Mouse (Mus musculus) retina, postnatal 7 days (tissue): ENCODE results near the gene Mta1.
A peak's percentile ranks its signal among the peaks of the same experiment; 100 is the strongest.

Experiments used
- DNase-seq: peaks from one replicate; pipeline ENCODE4 v3.0.0-alpha.2; 2012; ENCODE audit warnings: low read depth, low spot score

Gene Mta1

DNA sequence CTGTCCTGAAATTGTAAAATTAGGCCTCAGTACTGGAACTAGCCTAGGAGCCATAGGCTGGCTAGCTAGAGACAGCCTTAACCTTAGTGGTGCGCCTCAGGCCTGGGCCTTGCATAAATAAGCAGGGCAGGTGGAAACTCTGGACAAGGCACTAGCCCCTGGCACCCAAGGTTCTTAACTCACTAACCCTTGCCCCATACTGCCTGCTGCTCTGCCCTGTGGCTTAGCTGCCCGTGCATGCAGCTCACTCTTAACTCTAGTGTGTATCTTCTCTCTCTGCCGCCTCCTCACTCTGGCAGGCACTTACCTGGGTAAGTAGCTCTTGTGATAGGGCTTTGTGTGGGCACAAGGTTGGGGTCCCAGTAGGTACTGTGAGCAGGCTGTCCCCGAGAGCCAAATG, 36.4 kb downstream of the Mta1 start:
- no peak for DNase-seq

- no peak for DNase-seq
Measured at GRCm38 (mm10) chr12:113135401-113135800, 37.3 kb downstream of the Mta1 start.

- DNase-seq: no peak
Measured at GRCm38 (mm10) chr12:113136492-113137020, 38.5 kb downstream of the Mta1 start.

DNA sequence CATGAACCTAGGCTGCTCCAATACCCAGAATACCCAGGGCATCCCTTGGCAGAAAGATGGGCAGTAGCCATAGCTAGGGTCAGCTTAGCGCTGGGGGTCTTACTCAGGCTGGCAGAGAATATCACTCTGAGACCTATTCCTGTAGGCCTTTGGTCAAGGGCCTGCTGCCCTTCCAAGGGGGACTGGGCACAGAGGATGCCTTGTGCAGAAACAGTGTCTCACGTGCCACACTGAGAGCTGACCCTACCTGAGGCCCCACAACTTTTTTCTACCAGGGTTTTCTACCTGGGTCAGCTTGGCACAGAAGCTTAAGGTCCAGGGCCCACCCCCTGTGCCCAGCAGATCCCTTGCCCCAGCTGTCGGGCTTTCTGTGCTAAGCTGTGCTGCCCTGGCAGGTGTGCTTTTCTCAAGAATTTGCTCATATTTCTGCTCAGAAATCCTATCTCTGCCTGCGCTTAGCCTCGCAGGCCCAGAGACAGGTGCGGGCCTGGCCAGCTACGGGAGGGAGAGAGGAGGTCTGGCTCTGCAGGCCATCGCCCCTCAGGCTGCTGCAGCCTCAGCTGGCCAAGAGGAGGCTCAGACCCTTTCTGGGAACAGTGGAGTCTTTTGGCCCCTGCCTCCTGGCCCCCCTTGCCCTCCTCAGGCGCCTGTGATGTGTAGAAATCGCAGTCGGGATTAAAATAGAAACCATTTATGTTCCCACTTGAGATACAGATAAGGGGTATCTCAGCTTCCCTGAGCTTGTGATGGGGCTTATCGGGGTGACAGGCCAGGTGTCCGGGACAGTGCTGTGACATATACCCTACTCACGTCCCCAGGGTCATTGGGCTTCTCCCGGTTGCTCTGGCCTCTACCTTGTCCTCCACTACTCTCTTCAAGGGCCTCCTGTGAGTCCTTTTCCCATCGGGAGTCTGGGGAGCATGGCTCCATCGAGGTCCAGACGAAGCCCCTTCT, 39.5 kb downstream of the Mta1 start:
- no peak for DNase-seq

- DNase-seq: no peak
Measured at GRCm38 (mm10) chr12:113138291-113138690, 40.2 kb downstream of the Mta1 start.

DNA sequence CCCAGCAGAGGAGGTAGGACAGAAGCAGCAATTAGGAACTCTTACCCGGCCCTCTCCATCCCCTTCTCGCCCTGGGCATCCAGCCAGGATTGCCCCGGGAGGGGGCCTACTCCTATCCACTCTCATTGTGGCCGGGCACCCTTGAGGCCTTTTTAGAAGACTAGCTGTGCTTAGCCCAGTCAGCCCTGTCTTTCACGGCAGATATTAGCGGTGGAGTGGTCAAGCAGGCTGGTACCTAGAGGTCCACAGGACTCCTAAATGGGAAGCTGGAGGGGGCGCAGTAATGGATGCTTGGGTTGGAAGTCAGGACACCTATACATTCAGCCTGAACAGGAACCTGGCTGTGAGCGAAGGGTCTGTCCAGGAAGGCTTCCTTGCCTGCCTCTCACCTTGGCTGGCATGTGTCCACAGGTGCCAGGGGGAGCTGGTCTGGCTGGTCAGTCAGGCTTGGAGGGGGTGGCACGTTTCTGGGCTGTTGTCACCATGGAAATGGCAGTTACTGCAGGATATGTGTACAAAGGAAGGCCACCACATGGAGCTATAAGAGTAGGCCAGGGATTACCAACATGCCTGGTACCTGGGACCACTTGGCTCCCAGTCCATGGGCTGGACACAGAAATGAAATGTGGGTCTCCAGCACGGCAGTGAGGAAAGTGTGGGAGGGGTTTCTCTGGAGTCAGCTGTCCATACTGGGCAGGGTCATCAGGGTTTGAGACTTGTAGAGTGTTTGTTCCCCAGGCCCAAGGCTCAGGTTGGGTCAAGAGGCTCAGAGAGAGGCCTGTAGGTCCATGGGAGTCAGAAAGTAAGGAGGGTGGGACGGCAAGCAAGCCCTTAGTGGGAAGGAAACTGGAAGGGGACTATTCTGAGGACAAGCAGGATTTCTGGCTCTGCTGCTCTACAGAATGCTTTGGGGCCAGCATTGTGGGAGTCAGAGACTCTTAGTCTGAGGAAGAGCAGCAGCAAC, 41.1 kb downstream of the Mta1 start:
- DNase-seq: no peak

DNA sequence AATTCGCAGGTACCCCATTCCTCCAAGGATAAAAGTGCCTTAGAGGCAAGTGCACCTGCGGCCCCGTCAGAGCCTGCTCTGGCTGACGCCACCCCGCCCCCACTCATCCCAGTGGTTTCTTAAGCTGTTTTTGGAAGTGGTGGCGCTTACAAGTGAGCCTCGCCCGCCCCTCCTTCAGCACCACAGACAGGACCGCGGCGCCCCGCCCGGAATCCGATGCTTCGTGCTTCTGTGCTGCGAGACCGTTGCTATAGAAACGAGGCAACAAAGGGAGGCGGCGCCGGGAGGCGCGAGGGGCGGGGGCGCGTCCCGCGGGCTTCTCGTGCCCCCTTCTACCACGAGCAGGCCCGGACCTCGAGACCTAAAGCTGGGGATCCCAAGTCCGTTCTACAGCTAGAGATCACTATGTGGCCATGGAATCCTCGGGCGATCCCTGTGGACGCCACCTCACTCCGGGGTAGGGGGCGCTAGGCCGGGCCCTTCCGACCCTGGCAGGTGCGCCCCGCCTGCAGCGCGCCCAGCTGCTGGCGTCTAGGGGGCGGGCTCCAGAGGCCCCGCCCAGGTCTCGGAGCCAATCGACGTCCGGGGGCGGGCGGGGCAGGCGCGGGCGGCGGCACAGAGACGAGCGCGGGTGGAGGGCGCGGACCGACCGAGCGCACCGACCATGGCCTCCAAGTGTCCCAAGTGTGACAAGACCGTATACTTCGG, 42.0 kb downstream of the Mta1 start, which contains the start of gene Crip2:
Gene Crip2 (plus strand): TSS at position 329 of the 708 bp plus-strand sequence.
- peak; percentile 64 for DNase-seq

- no peak for DNase-seq
Measured at GRCm38 (mm10) chr12:113140616-113141411, 42.7 kb downstream of the Mta1 start.

GRCm38 (mm10) chr12:113141531-113141973, 43.5 kb downstream of the Mta1 start:
- no peak for DNase-seq

DNA sequence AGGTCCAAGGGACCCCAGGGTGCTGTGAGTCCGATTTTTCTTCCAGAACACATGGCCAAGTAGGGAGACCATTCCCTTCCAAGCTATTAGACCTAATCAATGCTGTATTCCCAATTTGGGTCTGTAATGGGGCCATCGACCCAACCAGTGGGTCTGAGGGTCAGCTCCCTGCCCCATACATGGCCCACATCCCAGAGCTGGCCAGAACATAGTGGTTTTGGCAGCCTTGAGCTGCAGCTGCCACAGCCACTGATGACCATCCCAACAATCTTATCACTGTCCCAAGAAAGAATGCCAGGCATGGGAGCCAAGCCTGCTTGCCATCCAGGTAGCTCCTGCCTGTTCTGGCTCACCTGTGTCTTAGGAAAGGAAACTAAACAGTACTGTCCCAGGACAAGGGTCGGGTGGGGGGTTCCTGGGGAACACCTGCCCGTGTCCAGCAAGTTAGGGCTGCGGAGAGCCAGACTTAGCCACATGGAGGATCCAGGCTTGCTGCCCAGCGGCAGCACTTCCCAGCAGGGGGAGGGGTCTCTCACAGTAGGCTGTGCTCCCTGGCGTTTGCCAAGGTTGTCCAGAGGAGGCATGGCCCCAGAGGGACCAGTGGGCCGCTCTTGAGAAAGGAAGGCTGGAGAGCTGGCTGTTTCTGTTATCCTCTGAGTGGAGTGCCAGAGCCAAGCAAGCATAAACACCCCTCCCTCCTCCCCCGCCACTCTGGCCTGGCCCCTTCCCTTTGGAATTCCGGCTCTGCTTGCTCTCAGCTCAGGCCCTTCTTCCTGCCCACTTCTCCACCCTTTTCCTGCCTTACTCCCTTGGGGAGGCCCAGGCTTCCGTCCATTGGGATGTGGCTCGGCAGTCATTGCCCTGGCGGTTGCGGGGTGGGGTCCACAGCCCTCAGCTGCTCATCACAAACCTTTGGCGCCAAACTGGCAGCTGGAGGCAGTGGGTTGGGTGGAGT, 44.2 kb downstream of the Mta1 start:
- DNase-seq: no peak

DNA sequence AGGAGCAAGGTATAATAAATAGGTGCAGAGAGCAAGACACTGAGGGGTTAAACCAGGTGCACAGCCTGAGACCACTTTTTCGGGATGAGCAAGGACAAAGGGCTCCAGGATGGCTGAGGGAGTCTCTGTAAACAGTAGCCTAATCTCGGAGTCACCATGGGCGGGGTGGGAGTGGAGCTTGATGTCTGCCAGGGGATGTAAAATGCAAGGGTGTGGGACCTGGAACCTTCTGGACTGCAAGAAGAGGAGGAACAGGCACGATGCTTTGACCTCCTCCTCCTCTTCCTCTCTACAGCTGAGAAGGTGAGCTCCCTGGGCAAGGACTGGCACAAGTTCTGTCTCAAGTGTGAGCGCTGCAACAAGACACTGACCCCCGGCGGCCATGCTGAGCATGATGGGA, 45.1 kb downstream of the Mta1 start:
- DNase-seq: no peak

GRCm38 (mm10) chr12:113144001-113144756, 46.1 kb downstream of the Mta1 start:
- no peak for DNase-seq

GRCm38 (mm10) chr12:113144886-113145285, 46.8 kb downstream of the Mta1 start:
- no peak for DNase-seq

DNA sequence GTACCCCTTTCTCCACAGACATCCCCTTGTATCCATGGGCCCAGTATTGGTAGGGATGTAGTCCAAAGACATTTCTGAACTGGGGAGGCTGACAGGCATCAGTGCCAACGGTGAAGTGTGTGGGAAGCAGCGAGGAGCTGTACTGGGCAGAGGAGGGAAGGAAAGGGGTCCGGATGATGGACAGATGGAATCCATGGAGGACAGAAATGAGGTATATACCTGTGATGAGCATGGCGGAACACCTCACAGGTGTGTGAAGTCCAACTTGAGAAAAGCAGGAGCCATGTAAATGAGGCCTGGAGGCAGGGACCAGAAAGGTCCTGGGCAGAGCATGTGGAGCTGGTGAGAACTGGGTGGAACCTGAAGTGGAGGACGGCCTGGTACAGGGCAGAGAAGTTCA, 47.5 kb downstream of the Mta1 start:
- no peak for DNase-seq

DNA sequence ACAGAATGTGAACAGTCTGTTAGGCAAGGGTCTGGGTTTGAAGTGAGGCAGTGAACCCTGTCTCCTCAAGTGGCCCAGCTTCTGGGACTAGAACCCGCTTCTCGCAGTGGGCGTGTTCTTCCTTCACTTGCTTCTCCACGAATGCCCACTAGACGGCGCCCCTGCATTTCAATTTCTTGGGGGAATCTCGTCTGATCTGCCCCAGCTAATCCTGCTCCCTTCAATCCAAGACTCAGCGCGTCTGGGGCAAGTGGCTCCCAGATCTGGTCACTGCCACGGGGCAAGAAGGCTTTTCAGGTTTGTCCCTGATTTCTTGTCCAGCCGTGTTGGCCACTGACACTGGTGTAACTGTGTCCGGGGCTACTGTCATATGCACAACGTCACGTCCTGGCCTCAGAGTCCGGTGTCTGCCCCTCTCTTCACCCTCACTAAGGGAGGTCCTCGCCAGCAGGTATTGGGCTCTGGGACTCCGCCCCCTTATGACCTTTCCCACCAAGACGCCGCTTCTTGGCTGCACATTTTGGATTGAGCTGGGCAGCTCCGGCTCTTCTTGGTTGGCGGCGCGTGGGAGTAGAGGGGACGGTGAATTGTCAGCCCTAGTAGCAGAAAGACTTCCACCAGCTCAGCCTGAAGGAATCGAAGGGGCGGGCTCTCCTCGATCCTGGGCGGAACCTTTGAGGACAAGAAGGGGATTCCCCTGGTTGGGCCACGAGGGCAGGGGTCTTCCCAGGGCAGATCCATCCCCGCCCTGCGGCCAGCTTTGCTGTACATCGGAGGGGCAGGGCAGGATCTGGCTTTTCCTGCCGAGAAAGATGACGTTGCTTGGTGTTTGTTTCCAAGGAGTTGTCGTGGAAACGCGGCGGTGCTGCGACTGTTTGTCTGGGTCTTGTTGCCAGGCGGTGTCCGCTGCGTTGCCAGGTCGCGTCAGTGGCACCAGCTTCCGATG, 48.3 kb downstream of the Mta1 start, which contains the start of gene Crip1:
Gene Crip1 (plus strand): TSS at position 205 of the 946 bp plus-strand sequence.
- DNase-seq: peak; percentile 76

DNA sequence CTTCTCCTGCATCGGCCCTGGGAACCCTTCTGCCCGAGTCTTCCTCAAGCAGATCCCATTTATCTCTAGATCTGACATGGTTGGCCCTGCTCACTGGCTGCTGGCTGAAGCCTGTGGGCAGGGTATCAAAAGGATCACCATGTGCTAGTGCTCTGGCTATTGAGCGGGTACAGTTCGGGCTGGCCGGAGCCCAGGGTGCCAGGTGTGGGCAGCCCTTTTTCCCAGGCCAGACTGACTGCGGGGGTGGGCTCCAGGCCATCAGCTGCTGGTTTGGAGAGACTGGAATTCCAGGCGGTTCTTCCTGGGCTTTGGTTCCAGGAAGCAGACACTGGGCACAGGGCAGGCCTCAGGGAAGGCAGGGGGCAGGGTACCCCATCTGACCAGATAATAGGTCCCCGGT, 49.4 kb downstream of the Mta1 start:
- DNase-seq: no peak

DNA sequence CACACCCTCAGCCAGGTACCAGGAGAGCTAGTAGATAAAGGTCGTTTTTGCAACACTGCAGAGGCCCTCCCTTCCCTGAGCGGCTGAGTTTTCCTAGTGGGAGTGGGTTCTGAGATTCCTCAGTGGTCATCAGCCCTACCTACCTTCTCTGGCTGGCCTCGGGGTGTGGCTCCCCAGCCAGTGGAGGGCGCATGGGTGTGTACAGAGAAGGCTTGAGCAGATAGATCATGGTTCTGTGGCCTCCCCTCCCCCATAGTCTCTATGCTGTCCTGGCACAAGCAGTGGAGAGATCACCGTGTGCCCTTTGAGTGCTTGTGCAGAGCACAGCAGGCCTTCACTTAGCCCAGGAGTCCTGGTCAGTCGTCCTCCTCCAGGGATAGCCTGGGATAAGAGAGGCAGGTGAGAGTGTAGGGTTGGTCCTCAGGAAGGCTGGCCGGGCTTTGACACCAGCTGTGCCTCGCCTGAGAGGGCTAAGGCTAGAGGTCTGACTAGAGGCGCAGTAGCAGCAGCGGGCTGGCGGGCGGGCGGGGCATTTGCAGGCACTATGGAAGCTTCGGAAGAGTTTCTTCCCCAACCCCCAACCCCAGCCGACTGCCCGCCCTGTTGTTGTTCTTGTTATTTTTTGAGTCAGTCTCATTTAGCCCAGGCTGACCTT, 50.4 kb downstream of the Mta1 start:
- no peak for DNase-seq
